Mouse (Mus musculus): ENCODE measurements around the gene Cept1. TPM values are rescaled to one million over a fixed set of nuclear protein-coding genes. Genes with fewer than 3 reads are reported as not detected.

Gene Cept1
- polyA plus RNA-seq, 1 experiment from 2014 or later = 57.0 TPM

GRCm38 (mm10) chr3:106482281-106483081 lies 65.1 kb downstream of the Cept1 start, which contains the start of gene Dennd2d:
Gene Dennd2d, plus strand, starts transcription at chr3:106482405.
- Histone ChIP-seq H3K4me3 (replicated peaks; ENCODE audit: low read depth, low read length) (peak within 1 kb of the TSS; percentile 68), H3K4me2 (ENCODE audit: low read length) (peak within 1 kb of the TSS; percentile 95), H3K9ac (ENCODE audit: low read depth, low read length) (peak within 1 kb of the TSS; percentile 65), H3K4me1 (replicated peaks; ENCODE audit: insufficient read depth, low read length) (no peaks in the 10 kb centered on the region), H3K9me3 (replicated peaks; ENCODE audit: low read length) (no peaks in the 10 kb centered on the region), H3K27ac (no peak within 1 kb of the TSS), H3K27me3 (ENCODE audit: insufficient read depth, low read length) (no peaks in the 10 kb centered on the region), H3K36me3 (ENCODE audit: insufficient read depth, low read length) (no peaks in the 10 kb centered on the region)
- peak; percentile 35; the same call in 1 of the 2 replicates for TF ChIP-seq CTCF (IDR thresholded peaks at IDR 0.05; ENCODE audit: low read depth)
- peak; percentile 20 for DNase-seq (ENCODE audit: low spot score)
- WGBS = 1% methylated on average over 44 of the region's 44 CpGs
- ATAC-seq (replicated peaks; ENCODE audit: low FRiP score, low read depth) = peak; percentile 83

- Histone ChIP-seq H3K9ac (ENCODE audit: low read depth, low read length) (no peak overlapping the region), H3K4me3 (replicated peaks; ENCODE audit: low read depth, low read length) (no peak overlapping the region), H3K4me2 (ENCODE audit: low read length) (no peak overlapping the region), H3K4me1 (replicated peaks; ENCODE audit: insufficient read depth, low read length) (no peaks in the 10 kb centered on the region), H3K27ac (no peak overlapping the region), H3K36me3 (ENCODE audit: insufficient read depth, low read length) (no peaks in the 10 kb centered on the region), H3K9me3 (replicated peaks; ENCODE audit: low read length) (no peaks in the 10 kb centered on the region), H3K27me3 (ENCODE audit: insufficient read depth, low read length) (no peaks in the 10 kb centered on the region)
- DNase-seq (ENCODE audit: low spot score) = no peak
- no peak for ATAC-seq (replicated peaks; ENCODE audit: low FRiP score, low read depth)
- WGBS = 100% methylated on average over 1 of the region's 1 CpGs
- no peak for TF ChIP-seq CTCF (IDR thresholded peaks at IDR 0.05; ENCODE audit: low read depth)
Observed at GRCm38 (mm10) chr3:106476863-106477262, 70.7 kb downstream of the Cept1 start.

- Histone ChIP-seq H3K4me3 (replicated peaks; ENCODE audit: low read depth, low read length) (no peak overlapping the region), H3K9me3 (replicated peaks; ENCODE audit: low read length) (no peaks in the 10 kb centered on the region), H3K36me3 (ENCODE audit: insufficient read depth, low read length) (no peaks in the 10 kb centered on the region), H3K9ac (ENCODE audit: low read depth, low read length) (no peak overlapping the region), H3K4me1 (replicated peaks; ENCODE audit: insufficient read depth, low read length) (no peaks in the 10 kb centered on the region), H3K27ac (no peak overlapping the region), H3K27me3 (ENCODE audit: insufficient read depth, low read length) (no peaks in the 10 kb centered on the region), H3K4me2 (ENCODE audit: low read length) (no peak overlapping the region)
- DNase-seq (ENCODE audit: low spot score) (no peak), ATAC-seq (replicated peaks; ENCODE audit: low FRiP score, low read depth) (no peak)
- no peak for TF ChIP-seq CTCF (IDR thresholded peaks at IDR 0.05; ENCODE audit: low read depth)
- WGBS = 79% methylated on average over 4 of the region's 4 CpGs
Observed at GRCm38 (mm10) chr3:106474210-106474609, 73.4 kb downstream of the Cept1 start.

GRCm38 (mm10) chr3:106464750-106465149 lies 82.9 kb downstream of the Cept1 start:
- Histone ChIP-seq H3K36me3 (ENCODE audit: insufficient read depth, low read length) (no peaks in the 10 kb centered on the region), H3K27ac (no peak overlapping the region), H3K27me3 (ENCODE audit: insufficient read depth, low read length) (no peaks in the 10 kb centered on the region), H3K9ac (ENCODE audit: low read depth, low read length) (no peak overlapping the region), H3K4me3 (replicated peaks; ENCODE audit: low read depth, low read length) (no peak overlapping the region), H3K4me1 (replicated peaks; ENCODE audit: insufficient read depth, low read length) (no peaks in the 10 kb centered on the region), H3K4me2 (ENCODE audit: low read length) (no peak overlapping the region), H3K9me3 (replicated peaks; ENCODE audit: low read length) (no peaks in the 10 kb centered on the region)
- ATAC-seq (replicated peaks; ENCODE audit: low FRiP score, low read depth) (no peak), DNase-seq (ENCODE audit: low spot score) (no peak)
- TF ChIP-seq CTCF (IDR thresholded peaks at IDR 0.05; ENCODE audit: low read depth) = no peak
- 74% methylated on average over 1 of the region's 1 CpGs for WGBS

- 57% methylated on average over 3 of the region's 3 CpGs for WGBS
Observed at GRCm38 (mm10) chr3:106462493-106462892, 85.1 kb downstream of the Cept1 start.

GRCm38 (mm10) chr3:106462059-106462470 lies 85.5 kb downstream of the Cept1 start:
- no peak for DNase-seq (ENCODE audit: low spot score)
- Histone ChIP-seq H3K27me3 (ENCODE audit: insufficient read depth, low read length) (no peaks in the 10 kb centered on the region), H3K4me2 (ENCODE audit: low read length) (no peak overlapping the region), H3K36me3 (ENCODE audit: insufficient read depth, low read length) (no peaks in the 10 kb centered on the region), H3K4me1 (replicated peaks; ENCODE audit: insufficient read depth, low read length) (no peaks in the 10 kb centered on the region), H3K9me3 (replicated peaks; ENCODE audit: low read length) (no peaks in the 10 kb centered on the region), H3K4me3 (replicated peaks; ENCODE audit: low read depth, low read length) (no peak overlapping the region), H3K9ac (ENCODE audit: low read depth, low read length) (no peak overlapping the region), H3K27ac (no peak overlapping the region)
- no peak for TF ChIP-seq CTCF (IDR thresholded peaks at IDR 0.05; ENCODE audit: low read depth)
- WGBS = 95% methylated on average over 2 of the region's 2 CpGs
- ATAC-seq (replicated peaks; ENCODE audit: low FRiP score, low read depth) = no peak

More at GRCm38 (mm10) chr3:106462493-106462892, 85.1 kb downstream of the Cept1 start:
- no peaks in the 10 kb centered on the region for H3K4me1 ChIP-seq (replicated peaks; ENCODE audit: insufficient read depth, low read length)
- H3K27ac ChIP-seq = no peak overlapping the region
- no peak overlapping the region for H3K9ac ChIP-seq (ENCODE audit: low read depth, low read length)
- ATAC-seq (replicated peaks; ENCODE audit: low FRiP score, low read depth) (no peak), DNase-seq (ENCODE audit: low spot score) (no peak)
- no peaks in the 10 kb centered on the region for H3K27me3 ChIP-seq (ENCODE audit: insufficient read depth, low read length)
- TF ChIP-seq CTCF (IDR thresholded peaks at IDR 0.05; ENCODE audit: low read depth) = no peak
- no peak overlapping the region for H3K4me3 ChIP-seq (replicated peaks; ENCODE audit: low read depth, low read length)
- no peak overlapping the region for H3K4me2 ChIP-seq (ENCODE audit: low read length)
- no peaks in the 10 kb centered on the region for H3K36me3 ChIP-seq (ENCODE audit: insufficient read depth, low read length)
- no peaks in the 10 kb centered on the region for H3K9me3 ChIP-seq (replicated peaks; ENCODE audit: low read length)
